Mouse (Mus musculus) bone marrow, adult 2 months (tissue): ENCODE data around the gene Cyp2j5. TPM values are rescaled to one million over a fixed set of nuclear protein-coding genes. Genes with fewer than 3 reads are reported as not detected.
A peak's percentile ranks its signal among the peaks of the same experiment; 100 is the strongest.
"Not testable (repeated sequence)": the region's sequence is repeated elsewhere in the genome, so short reads cannot be mapped to it uniquely, and the experiment has no call there.

ENCODE experiments used
- H3K27ac ChIP-seq: fragments of 200-500 bp; 2 replicates; pipeline ENCODE4 v1.5.1; 2012; ENCODE audit warnings: low read depth, mild to moderate bottlenecking, control low read depth, inconsistent platforms, low read length; ENCODE audit not compliant: control insufficient read depth, poor library complexity, insufficient read depth
- H3K4me1 ChIP-seq: fragments of 200-500 bp; 2 replicates; pipeline ENCODE4 v1.6.1; 2011; ENCODE audit warnings: low read length; ENCODE audit not compliant: control insufficient read depth, insufficient read depth
- H3K4me3 ChIP-seq: fragments of 200-500 bp; replicated peaks from 2 replicates; pipeline ENCODE3; 2011; ENCODE audit warnings: mild to moderate bottlenecking, low read depth, low read length, control low read depth; ENCODE audit not compliant: control insufficient read depth
- CTCF ChIP-seq: fragments of 200-500 bp; IDR thresholded peaks from 2 replicates; pipeline ENCODE4 v1.5.1; 2011; ENCODE audit warnings: low read length, control low read depth; ENCODE audit not compliant: control insufficient read depth, insufficient read depth
- POLR2A ChIP-seq: fragments of 200-500 bp; IDR thresholded peaks from 2 replicates; pipeline ENCODE4 v1.6.1; 2011; ENCODE audit warnings: low read depth, mild to moderate bottlenecking, control low read depth, low read length, borderline replicate concordance; ENCODE audit not compliant: control insufficient read depth
- WGBS: fragments of 180-500 bp; shearing (Covaris S2); methylation state at CpG from one replicate; pipeline ENCODE4 v1.1.7; 2018; 5-methylcytosine and 5-hydroxymethylcytosine counted together
- polyA plus RNA-seq: library from polyadenylated mRNA; stranded (reverse); fragments of >200 nt; gene quantifications from 2 replicates; pipeline ENCODE4 v1.2.4, GENCODE M21; 2011; ENCODE audit warnings: low replicate concordance; ENCODE audit not compliant: missing spikeins, insufficient read depth, insufficient read length

Cyp2j5 gene
- polyA plus RNA-seq, 1 experiment = 2.3 TPM

DNA sequence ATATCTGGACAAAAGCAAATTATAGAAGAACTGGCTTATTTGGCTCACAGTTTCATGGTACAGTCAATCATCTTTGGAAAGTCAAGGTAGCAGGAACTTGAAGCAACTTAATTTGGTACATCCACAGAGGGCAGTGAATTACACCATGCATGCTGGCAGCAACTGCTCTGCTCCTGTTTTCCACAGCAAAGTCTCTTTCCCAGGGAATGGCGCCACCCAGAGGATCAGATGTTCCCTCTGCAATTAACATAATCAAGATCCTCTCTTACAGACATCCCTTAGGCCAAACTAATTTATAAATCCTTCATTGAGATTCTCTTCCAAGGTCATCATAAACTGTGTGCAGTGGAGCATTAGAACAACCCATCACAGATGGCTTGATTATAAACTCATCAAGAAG is 16.3 kb upstream of the Cyp2j5 start:
- WGBS = 53% methylated on average over 1 of the region's 1 CpGs

DNA sequence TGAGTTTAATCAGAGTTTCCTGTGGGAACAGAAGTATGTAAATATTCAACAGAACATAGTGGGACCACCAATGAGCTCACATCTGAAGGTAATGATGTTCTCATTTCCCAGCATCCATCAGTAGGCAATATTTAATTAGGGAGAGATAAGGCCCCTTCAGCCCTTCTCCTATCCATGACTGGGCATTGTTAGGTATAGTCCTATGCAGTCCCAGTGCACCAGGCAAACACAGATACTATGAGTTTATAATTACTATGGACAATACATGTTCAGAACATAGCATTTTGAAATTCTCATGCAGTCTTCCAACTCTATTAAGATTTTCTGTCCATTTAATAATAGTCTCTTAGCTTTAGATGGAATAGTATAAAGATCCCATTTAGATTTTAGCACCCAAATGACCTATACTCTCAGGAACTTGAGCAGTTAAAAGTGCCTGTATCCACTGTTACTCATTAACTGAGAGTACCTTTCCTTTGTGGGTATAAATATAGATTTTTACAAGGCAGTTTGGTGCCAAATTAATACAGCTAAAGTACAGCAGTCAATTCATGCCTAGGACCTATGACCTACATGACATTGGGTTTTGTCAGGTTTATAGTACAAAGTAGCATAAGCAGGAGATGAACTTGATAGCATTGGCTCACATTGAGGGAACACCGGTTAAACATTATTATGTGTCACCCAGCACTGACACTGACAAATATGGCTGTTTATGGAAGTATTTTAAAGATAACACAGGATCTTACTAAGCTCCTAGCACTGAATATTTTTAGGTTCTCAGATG is 907 bp upstream of the Cyp2j5 start:
- no peak overlapping the region for H3K4me3 ChIP-seq
- no peak for TF ChIP-seq POLR2A
- no peaks in the 10 kb centered on the region for H3K4me1 ChIP-seq
- H3K27ac ChIP-seq = no peak overlapping the region
- WGBS = 86% methylated on average over 1 of the region's 1 CpGs

More for the DNA sequence above, 16.3 kb upstream of the Cyp2j5 start:
- Histone ChIP-seq H3K27ac (no peak overlapping the region), H3K4me3 (no peak overlapping the region), H3K4me1 (no peaks in the 10 kb centered on the region)
- TF ChIP-seq POLR2A (no peak), CTCF (no peak)

DNA sequence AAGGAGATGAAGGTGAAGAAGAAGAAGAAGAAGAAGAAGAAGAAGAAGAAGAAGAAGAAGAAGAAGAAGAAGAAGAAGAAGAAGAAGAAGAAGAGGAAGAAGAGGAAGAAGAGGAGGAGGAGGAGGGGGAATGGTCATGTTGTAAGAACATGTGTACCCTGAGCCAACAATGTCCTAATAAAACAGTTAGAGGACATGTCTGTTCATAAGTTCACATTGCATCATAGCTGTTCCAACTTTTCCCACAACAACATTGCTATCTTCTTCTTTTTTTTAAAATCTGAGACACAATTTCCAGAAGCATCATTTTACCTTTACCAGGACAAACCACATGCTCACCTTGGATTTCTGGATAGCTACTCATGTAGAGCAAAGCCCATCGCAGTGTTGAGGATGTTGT is 28.5 kb downstream of the Cyp2j5 start:
- TF ChIP-seq POLR2A (no peak), CTCF (no peak)
- 81% methylated on average over 1 of the region's 1 CpGs for WGBS

DNA sequence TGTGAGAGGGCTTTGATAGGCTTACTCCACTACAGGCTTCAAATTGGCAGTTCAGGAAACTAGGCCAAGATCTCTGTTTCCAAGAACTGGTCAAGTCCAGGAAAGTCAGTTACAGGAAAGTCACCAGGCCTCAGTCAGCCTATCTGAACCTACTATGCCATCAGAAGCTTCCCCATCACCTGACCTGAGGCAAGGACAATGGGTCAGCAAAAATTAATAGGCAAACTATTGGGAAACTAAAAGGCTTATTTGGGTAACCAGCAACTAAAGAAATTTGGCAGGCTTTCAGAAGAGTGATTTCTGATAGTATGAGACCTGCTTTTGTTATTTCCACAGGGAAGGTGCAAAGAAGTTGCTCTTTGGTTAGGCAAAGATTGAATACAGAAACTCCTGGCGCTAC is 41.5 kb downstream of the Cyp2j5 start:
- WGBS = 83% methylated on average over 1 of the region's 1 CpGs
- Histone ChIP-seq H3K4me1 (no peaks in the 10 kb centered on the region), H3K4me3 (no peak overlapping the region), H3K27ac (no peak overlapping the region)
- TF ChIP-seq POLR2A = no peak
- TF ChIP-seq CTCF = no peak

More for the DNA sequence above, 28.5 kb downstream of the Cyp2j5 start:
- H3K4me1 ChIP-seq = no peaks in the 10 kb centered on the region
- H3K4me3 ChIP-seq = no peak overlapping the region
- no peak overlapping the region for H3K27ac ChIP-seq

- H3K27ac ChIP-seq = no peak overlapping the region
- no peak for TF ChIP-seq POLR2A
- no peak for TF ChIP-seq CTCF
- H3K4me1 ChIP-seq = no peaks in the 10 kb centered on the region
- WGBS = 8% methylated on average over 4 of the region's 4 CpGs
- H3K4me3 ChIP-seq = no peak overlapping the region
Observed at GRCm38 (mm10) chr4:96591791-96592150, 72.2 kb downstream of the Cyp2j5 start.

DNA sequence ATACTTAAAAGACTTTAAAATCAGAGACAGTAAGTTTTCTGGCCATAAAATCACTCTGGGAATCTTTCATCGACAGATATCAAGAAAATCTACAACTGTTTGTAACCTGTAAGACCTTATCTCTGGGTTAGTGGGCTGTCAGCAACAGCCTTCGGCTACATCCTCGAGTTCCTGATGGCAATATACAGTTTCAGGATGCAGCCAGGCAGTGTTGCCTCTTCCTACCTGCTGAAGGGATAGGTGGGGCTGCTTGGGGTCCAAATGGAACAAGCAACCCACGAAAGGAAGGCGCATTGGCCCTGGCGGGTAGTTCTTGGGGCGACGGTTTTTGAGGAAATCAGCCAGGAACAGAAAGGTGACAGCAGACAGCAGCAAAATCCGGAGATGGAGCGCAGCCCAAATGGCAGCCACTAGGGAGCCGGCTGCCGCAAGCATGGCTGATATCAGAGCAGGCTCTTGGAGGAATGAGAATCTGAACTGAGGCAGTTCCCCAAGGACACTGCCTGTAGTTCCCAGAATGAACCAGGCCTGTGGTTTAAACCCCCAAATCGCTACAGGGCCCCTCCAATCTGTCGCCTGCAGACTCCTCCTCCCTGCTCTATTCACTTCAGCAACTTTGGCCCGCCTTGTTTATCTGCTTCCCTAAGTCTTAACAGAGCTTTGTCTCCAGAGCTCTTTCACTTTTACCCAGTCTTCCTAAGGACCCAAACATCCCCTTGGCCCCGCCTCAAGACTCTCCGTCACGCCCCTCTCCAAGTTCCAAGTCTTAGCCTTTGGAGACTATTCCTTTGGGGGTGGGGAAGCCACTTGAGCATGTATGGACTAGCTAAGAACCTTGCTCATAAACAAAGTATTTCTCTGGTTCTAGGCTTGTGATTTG is 72.8 kb downstream of the Cyp2j5 start, which contains the start of gene Cyp2j9:
Gene Cyp2j9, minus strand, starts transcription at position 668 of the 880 bp plus-strand sequence.
- no peak for TF ChIP-seq POLR2A
- no peak for TF ChIP-seq CTCF
- Histone ChIP-seq H3K4me3 (peak within 1 kb of the TSS; percentile 45), H3K27ac (no peak within 1 kb of the TSS; the same call in 1 of the 2 replicates), H3K4me1 (no peaks in the 10 kb centered on the region)
- whole genome bisulfite sequencing = under 1% methylated on average over 18 of the region's 18 CpGs

GRCm38 (mm10) chr4:96581425-96582088 is 82.4 kb downstream of the Cyp2j5 start:
- WGBS = 56% methylated on average over 1 of the region's 1 CpGs

GRCm38 (mm10) chr4:96580351-96580750 is 83.6 kb downstream of the Cyp2j5 start:
- H3K27ac ChIP-seq, H3K4me3 ChIP-seq, H3K4me1 ChIP-seq: not testable (repeated sequence)
- WGBS = 77% methylated on average over 6 of the region's 6 CpGs

More at GRCm38 (mm10) chr4:96581425-96582088, 82.4 kb downstream of the Cyp2j5 start:
- H3K4me3 ChIP-seq = no peak overlapping the region
- H3K4me1 ChIP-seq = no peaks in the 10 kb centered on the region
- no peak overlapping the region for H3K27ac ChIP-seq
- TF ChIP-seq POLR2A (no peak), CTCF (no peak)

Other genes with a start within 250 kb of the Cyp2j5 start
- gene Cyp2j8, start 156.8 kb downstream of the Cyp2j5 start, polyA plus RNA-seq = not detected in 2 replicates
- 1.9 TPM in 1 of 2 replicates, not detected in the other for gene Cyp2j6, start 110.5 kb downstream of the Cyp2j5 start, polyA plus RNA-seq
- gene Cyp2j9, start 72.6 kb downstream of the Cyp2j5 start, polyA plus RNA-seq = not detected in 2 replicates
- not detected in 2 replicates for gene Gm12695, start 121.0 kb upstream of the Cyp2j5 start, polyA plus RNA-seq